Mouse (Mus musculus) megakaryocyte progenitor cell, adult 5-6 weeks (primary cell): ENCODE data around the gene Ebf1. TPM values are rescaled to one million over a fixed set of nuclear protein-coding genes. Genes with fewer than 3 reads are reported as not detected.

Source experiments
- ATAC-seq: replicated peaks from 2 replicates; pipeline ENCODE4 v1.8.0; 2016; ENCODE audit warnings: mild to moderate bottlenecking, moderate TSS enrichment, inconsistent platforms; ENCODE audit not compliant: poor library complexity
- total RNA-seq, 2 experiments: library from RNA; stranded (forward) in 1 of 2; stranded (reverse) in 1 of 2; fragments of 157-497, 149-512 nt in 1 of 2; fragments of 200-1000 nt in 1 of 2; gene quantifications; 2 replicates each; pipeline versions ENCODE4 v1.2.3 to v1.2.4; 2015 to 2017

Gene Ebf1
- total RNA-seq, 2 experiments from 2014 or later: 0.02 TPM; not detected in 1

GRCm38 (mm10) chr11:44729931-44730330 is 112.8 kb downstream of the Ebf1 start:
- no peak for ATAC-seq

GRCm38 (mm10) chr11:44731763-44732162 is 114.6 kb downstream of the Ebf1 start:
- ATAC-seq: no peak

- no peak for ATAC-seq
These were observed 116.2 kb downstream of the Ebf1 start for GRCm38 (mm10) chr11:44733276-44733675.

- no peak for ATAC-seq
These were observed 120.9 kb downstream of the Ebf1 start for GRCm38 (mm10) chr11:44738046-44738445.

GRCm38 (mm10) chr11:44738820-44739219 is 121.7 kb downstream of the Ebf1 start:
- ATAC-seq: no peak

GRCm38 (mm10) chr11:44740278-44741041 is 123.3 kb downstream of the Ebf1 start:
- ATAC-seq: no peak

- ATAC-seq: no peak
These were observed 124.0 kb downstream of the Ebf1 start for GRCm38 (mm10) chr11:44741042-44741491.

GRCm38 (mm10) chr11:44744446-44744845 is 127.3 kb downstream of the Ebf1 start:
- no peak for ATAC-seq

- no peak for ATAC-seq
These were observed 128.8 kb downstream of the Ebf1 start for GRCm38 (mm10) chr11:44745946-44746345.

- ATAC-seq: no peak
These were observed 129.6 kb downstream of the Ebf1 start for GRCm38 (mm10) chr11:44746731-44747130.

GRCm38 (mm10) chr11:44749309-44749708 is 132.2 kb downstream of the Ebf1 start:
- no peak for ATAC-seq

- no peak for ATAC-seq
These were observed 137.2 kb downstream of the Ebf1 start for GRCm38 (mm10) chr11:44754336-44754735.

- ATAC-seq: no peak
These were observed 139.2 kb downstream of the Ebf1 start for GRCm38 (mm10) chr11:44756321-44756720.

GRCm38 (mm10) chr11:44758857-44759256 is 141.7 kb downstream of the Ebf1 start:
- no peak for ATAC-seq

- no peak for ATAC-seq
These were observed 144.2 kb downstream of the Ebf1 start for GRCm38 (mm10) chr11:44761128-44761996.

- no peak for ATAC-seq
These were observed 147.1 kb downstream of the Ebf1 start for GRCm38 (mm10) chr11:44763992-44764835.

- ATAC-seq: no peak
These were observed 147.9 kb downstream of the Ebf1 start for GRCm38 (mm10) chr11:44764988-44765387.

- ATAC-seq: no peak
These were observed 149.1 kb downstream of the Ebf1 start for GRCm38 (mm10) chr11:44766246-44766645.

- no peak for ATAC-seq
These were observed 150.2 kb downstream of the Ebf1 start for GRCm38 (mm10) chr11:44767322-44767721.

- ATAC-seq: no peak
These were observed 151.2 kb downstream of the Ebf1 start for GRCm38 (mm10) chr11:44768346-44768745.

- ATAC-seq: no peak
These were observed 154.0 kb downstream of the Ebf1 start for GRCm38 (mm10) chr11:44770989-44771564.
